Mouse (Mus musculus): ENCODE data around the gene Sphkap.

- no peak for TF ChIP-seq CTCF (IDR thresholded peaks at IDR 0.05; ENCODE audit: insufficient read depth, low read depth, low read length)
- TF ChIP-seq POLR2A (IDR thresholded peaks at IDR 0.05; ENCODE audit: insufficient read depth, low read depth, low read length), result no peak
These were observed 12.4 kb downstream of the Sphkap start for GRCm38 (mm10) chr1:83395559-83395958.
